Mouse (Mus musculus): ENCODE data around the gene Xylt1.

GRCm38 (mm10) chr7:117394380-117394779 is 13.6 kb downstream of the Xylt1 start:
- TF ChIP-seq CTCF (IDR thresholded peaks at IDR 0.05; ENCODE audit: insufficient read depth, low read length) (no peak), POLR2A (IDR thresholded peaks at IDR 0.05; ENCODE audit: borderline replicate concordance, extremely low read depth, low read depth, low read length) (no peak)
